Mouse (Mus musculus) testis, adult 2 months (tissue): ENCODE results near the gene Hspe1. TPM values are rescaled to one million over a fixed set of nuclear protein-coding genes. Genes with fewer than 3 reads are reported as not detected.

Experiments
- H3K27ac ChIP-seq: fragments of 200-500 bp; 2 replicates; pipeline ENCODE4 v1.5.1; 2012; ENCODE audit warnings: low read depth, low read length; ENCODE audit not compliant: control insufficient read depth, insufficient read depth
- H3K27me3 ChIP-seq: fragments of 200-500 bp; 2 replicates; pipeline ENCODE4 v1.6.1; 2012; ENCODE audit warnings: mild to moderate bottlenecking, low read length, moderate library complexity; ENCODE audit not compliant: control insufficient read depth, insufficient read depth
- H3K36me3 ChIP-seq: fragments of 200-500 bp; 2 replicates; pipeline ENCODE4 v1.6.1; 2012; ENCODE audit warnings: mild to moderate bottlenecking, low read length; ENCODE audit not compliant: control insufficient read depth, insufficient read depth
- H3K4me1 ChIP-seq: fragments of 200-500 bp; 2 replicates; pipeline ENCODE4 v1.6.1; 2012; ENCODE audit warnings: low read length; ENCODE audit not compliant: control insufficient read depth, insufficient read depth
- H3K4me3 ChIP-seq: fragments of 200-500 bp; 2 replicates; pipeline ENCODE4 v1.5.1; 2012; ENCODE audit warnings: low read depth, mild to moderate bottlenecking, low read length, moderate library complexity, mixed read lengths; ENCODE audit not compliant: control insufficient read depth
- CTCF ChIP-seq: fragments of 200-500 bp; IDR thresholded peaks from 2 replicates; pipeline ENCODE4 v1.5.1; 2012; ENCODE audit warnings: low read depth, mild to moderate bottlenecking, inconsistent platforms, low read length, moderate library complexity; ENCODE audit not compliant: control insufficient read depth, insufficient read depth, insufficient replicate concordance
- POLR2A ChIP-seq: fragments of 200-500 bp; IDR thresholded peaks from 2 replicates; pipeline ENCODE4 v1.6.1; 2012; ENCODE audit warnings: low read depth, mild to moderate bottlenecking, inconsistent platforms, low read length, moderate library complexity; ENCODE audit not compliant: control insufficient read depth
- polyA plus RNA-seq: library from polyadenylated mRNA; depleted of rRNA; stranded (reverse); fragments of >200 nt; gene quantifications from 2 replicates; pipeline ENCODE4 v1.2.3, GENCODE M21; 2012; rRNA removed

The Hspe1 gene
- polyA plus RNA-seq, 1 experiment: 17.2 TPM

- Histone ChIP-seq H3K36me3 (no peaks in the 10 kb centered on the region), H3K27me3 (no peaks in the 10 kb centered on the region), H3K4me1 (no peaks in the 10 kb centered on the region; the same call in 1 of the 2 replicates), H3K27ac (no peak overlapping the region), H3K4me3 (no peak overlapping the region)
- TF ChIP-seq POLR2A (no peak), CTCF (no peak)
Observed at GRCm38 (mm10) chr1:55135846-55136245, 47.9 kb downstream of the Hspe1 start.

Other genes with a start within 250 kb of the Hspe1 start
- gene Ankrd44, start 161.7 kb upstream of the Hspe1 start, polyA plus RNA-seq: 5.9 and 6.8 TPM in 2 replicates
- gene Sf3b1, start 60.7 kb upstream of the Hspe1 start, polyA plus RNA-seq: 22.3 and 27.6 TPM in 2 replicates
- gene Coq10b, start 35.4 kb upstream of the Hspe1 start, polyA plus RNA-seq: 16.0 and 20.5 TPM in 2 replicates
- 10.3 and 12.8 TPM in 2 replicates for gene Hspd1, start 111 bp downstream of the Hspe1 start, polyA plus RNA-seq
- 3.7 and 4.2 TPM in 2 replicates for gene Mob4, start 43.1 kb downstream of the Hspe1 start, polyA plus RNA-seq
- 7.0 and 8.1 TPM in 2 replicates for gene Rftn2, start 138.7 kb downstream of the Hspe1 start, polyA plus RNA-seq
- gene Mars2, start 149.0 kb downstream of the Hspe1 start, polyA plus RNA-seq: 1.8 and 1.9 TPM in 2 replicates